10 mouse cellular contexts compared by ENCODE assay signal in the genomic region with DNA sequence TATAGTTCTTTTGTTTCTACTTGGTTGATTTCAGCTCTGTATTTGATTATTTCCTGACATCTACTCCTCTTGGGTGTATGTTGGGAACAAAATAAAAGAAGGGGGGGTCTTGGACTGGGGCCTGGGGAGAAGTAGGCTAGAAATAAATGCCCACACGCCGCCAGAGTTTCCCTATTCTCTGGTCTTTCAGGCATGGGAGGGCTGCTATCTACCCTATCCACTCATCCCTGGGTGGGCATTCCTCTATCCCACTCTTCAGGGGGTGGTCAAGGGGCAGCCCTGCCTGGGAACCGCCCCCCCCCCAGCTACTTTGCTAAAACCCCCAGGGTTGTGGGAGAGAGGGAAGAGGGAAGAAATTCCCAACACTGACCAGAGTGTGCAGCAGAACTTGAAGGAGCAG. TPM values are rescaled to one million over a fixed set of nuclear protein-coding genes. Genes with fewer than 3 reads are reported as not detected.
"Had no signal": no experiment of that assay in that cellular context is flagged by ENCODE, and none has a peak within 500 bp of the region (broad histone marks: within the 10 kb centered on the region; RNA-seq: fewer than 3 reads in every experiment).

No protein-coding gene starts in this region.

RNA-seq across cellular contexts. Expression of a gene that starts 16.8 kb away (rescaled TPM):
- polyA plus RNA-seq: limb, embryonic 10.5 days; limb, embryonic 14.5 days; liver, embryonic 12.5 days; liver, embryonic 16.5 days; lung, embryonic 16.5 days; midbrain, embryonic 15.5 days; neural tube, embryonic 15.5 days; small intestine, adult 2 months; thymus, adult 2 months; urinary bladder, adult 2 months had no signal

RNA-seq across cellular contexts. Expression of a gene that starts 35.9 kb away (rescaled TPM):
- polyA plus RNA-seq: limb, embryonic 10.5 days; limb, embryonic 14.5 days; liver, embryonic 12.5 days; liver, embryonic 16.5 days; lung, embryonic 16.5 days; midbrain, embryonic 15.5 days; neural tube, embryonic 15.5 days; small intestine, adult 2 months; thymus, adult 2 months had no signal
